Mouse (Mus musculus): ENCODE results near the gene Ttc33. TPM values are rescaled to one million over a fixed set of nuclear protein-coding genes. Genes with fewer than 3 reads are reported as not detected.
A peak's percentile ranks its signal among the peaks of the same experiment; 100 is the strongest.

The Ttc33 gene
- 52.5 and 52.8 TPM in 2 replicates for polyA plus RNA-seq (2015; fragmentation: Nextera tagmentation; extraction: Ambion mirVana)

- under 1% methylated on average over 55 of the region's 55 CpGs for WGBS
- peak within 1 kb of the TSS; percentile 81 for H3K9ac ChIP-seq
- no peaks in the 10 kb centered on the region for H3K27me3 ChIP-seq
- peak within 1 kb of the TSS; percentile 82 for H3K4me2 ChIP-seq
- H3K36me3 ChIP-seq (ENCODE audit: poor library complexity, severe bottlenecking), result peaks cover 10% of the 10 kb centered on the region
- peak within 1 kb of the TSS; percentile 90 for H3K4me3 ChIP-seq
- peak; percentile 91 for ATAC-seq
- peaks cover 20% of the 10 kb centered on the region for H3K4me1 ChIP-seq
- H3K9me3 ChIP-seq (replicated peaks), result no peaks in the 10 kb centered on the region
- peak within 1 kb of the TSS; percentile 72 for H3K27ac ChIP-seq
These were observed at the start of gene Ttc33 for GRCm38 (mm10) chr15:5185366-5186292. Gene Ttc33 (plus strand): TSS chr15:5185525.

- 54% methylated on average over 9 of the region's 9 CpGs for WGBS
- Histone ChIP-seq H3K9me3 (replicated peaks) (no peaks in the 10 kb centered on the region), H3K4me1 (peaks cover 9% of the 10 kb centered on the region), H3K4me2 (peak overlapping the region; percentile 24; the same call in 1 of the 2 replicates), H3K4me3 (no peak overlapping the region), H3K9ac (no peak overlapping the region), H3K36me3 (ENCODE audit: poor library complexity, severe bottlenecking) (no peaks in the 10 kb centered on the region), H3K27me3 (no peaks in the 10 kb centered on the region), H3K27ac (peak overlapping the region; percentile 48)
- peak; percentile 90 for ATAC-seq
These were observed 47.1 kb upstream of the Ttc33 start for GRCm38 (mm10) chr15:5138021-5138856.

- WGBS, result 96% methylated on average over 2 of the region's 2 CpGs
- Histone ChIP-seq H3K27ac (no peak overlapping the region), H3K27me3 (no peaks in the 10 kb centered on the region), H3K4me2 (no peak overlapping the region), H3K4me3 (no peak overlapping the region), H3K4me1 (peaks cover 9% of the 10 kb centered on the region), H3K9me3 (replicated peaks) (no peaks in the 10 kb centered on the region), H3K36me3 (ENCODE audit: poor library complexity, severe bottlenecking) (no peaks in the 10 kb centered on the region), H3K9ac (no peak overlapping the region)
- ATAC-seq, result no peak
These were observed 46.0 kb upstream of the Ttc33 start for GRCm38 (mm10) chr15:5139366-5139765.

GRCm38 (mm10) chr15:5139863-5140262 is 45.5 kb upstream of the Ttc33 start:
- no peak for ATAC-seq
- Histone ChIP-seq H3K4me1 (peaks cover 14% of the 10 kb centered on the region), H3K4me2 (no peak overlapping the region), H3K27ac (no peak overlapping the region), H3K9ac (no peak overlapping the region), H3K9me3 (replicated peaks) (no peaks in the 10 kb centered on the region), H3K4me3 (no peak overlapping the region), H3K36me3 (ENCODE audit: poor library complexity, severe bottlenecking) (no peaks in the 10 kb centered on the region), H3K27me3 (no peaks in the 10 kb centered on the region)
- 91% methylated on average over 7 of the region's 7 CpGs for WGBS

- no peaks in the 10 kb centered on the region for H3K36me3 ChIP-seq (ENCODE audit: poor library complexity, severe bottlenecking)
- H3K27me3 ChIP-seq, result no peaks in the 10 kb centered on the region
- ATAC-seq, result no peak
- no peak overlapping the region for H3K4me3 ChIP-seq
- H3K9me3 ChIP-seq (replicated peaks), result no peaks in the 10 kb centered on the region
- no peak overlapping the region for H3K9ac ChIP-seq
- H3K4me1 ChIP-seq, result peaks cover 19% of the 10 kb centered on the region
- H3K27ac ChIP-seq, result no peak overlapping the region
- no peak overlapping the region for H3K4me2 ChIP-seq
These were observed 45.0 kb upstream of the Ttc33 start for GRCm38 (mm10) chr15:5140357-5140756.

GRCm38 (mm10) chr15:5142047-5142446 is 43.3 kb upstream of the Ttc33 start:
- WGBS, result 69% methylated on average over 5 of the region's 5 CpGs
- H3K36me3 ChIP-seq (ENCODE audit: poor library complexity, severe bottlenecking), result no peaks in the 10 kb centered on the region

GRCm38 (mm10) chr15:5142714-5143113 is 42.6 kb upstream of the Ttc33 start:
- H3K36me3 ChIP-seq (ENCODE audit: poor library complexity, severe bottlenecking), result no peaks in the 10 kb centered on the region
- no peak overlapping the region for H3K27ac ChIP-seq
- no peaks in the 10 kb centered on the region for H3K9me3 ChIP-seq (replicated peaks)
- no peak overlapping the region for H3K9ac ChIP-seq
- no peak for ATAC-seq
- H3K4me3 ChIP-seq, result no peak overlapping the region
- H3K27me3 ChIP-seq, result no peaks in the 10 kb centered on the region
- H3K4me2 ChIP-seq, result no peak overlapping the region
- H3K4me1 ChIP-seq, result peaks cover 22% of the 10 kb centered on the region
- 64% methylated on average over 5 of the region's 5 CpGs for WGBS

More at GRCm38 (mm10) chr15:5142047-5142446, 43.3 kb upstream of the Ttc33 start:
- Histone ChIP-seq H3K4me1 (peaks cover 22% of the 10 kb centered on the region), H3K4me3 (no peak overlapping the region), H3K27me3 (no peaks in the 10 kb centered on the region), H3K9ac (no peak overlapping the region), H3K27ac (no peak overlapping the region), H3K9me3 (replicated peaks) (no peaks in the 10 kb centered on the region), H3K4me2 (no peak overlapping the region)
- no peak for ATAC-seq

GRCm38 (mm10) chr15:5143361-5144020 is 41.8 kb upstream of the Ttc33 start, which contains the start of gene Prkaa1:
Gene Prkaa1 (plus strand): TSS chr15:5143861.
- Histone ChIP-seq H3K27ac (peak within 1 kb of the TSS; percentile 92), H3K4me1 (peaks cover 19% of the 10 kb centered on the region), H3K4me3 (peak within 1 kb of the TSS; percentile 78), H3K9ac (peak within 1 kb of the TSS; percentile 83), H3K27me3 (no peaks in the 10 kb centered on the region), H3K4me2 (peak within 1 kb of the TSS; percentile 65), H3K36me3 (ENCODE audit: poor library complexity, severe bottlenecking) (no peaks in the 10 kb centered on the region), H3K9me3 (replicated peaks) (no peaks in the 10 kb centered on the region)
- ATAC-seq, result peak; percentile 93
- under 1% methylated on average over 25 of the region's 80 CpGs for WGBS

GRCm38 (mm10) chr15:5144021-5144778 is 41.1 kb upstream of the Ttc33 start:
- ATAC-seq, result peak; percentile 94
- Histone ChIP-seq H3K27me3 (no peaks in the 10 kb centered on the region), H3K36me3 (ENCODE audit: poor library complexity, severe bottlenecking) (no peaks in the 10 kb centered on the region)

GRCm38 (mm10) chr15:5145196-5145945 is 40.0 kb upstream of the Ttc33 start:
- no peak for ATAC-seq
- Histone ChIP-seq H3K9ac (no peak overlapping the region), H3K4me2 (peak overlapping the region; percentile 65), H3K36me3 (ENCODE audit: poor library complexity, severe bottlenecking) (no peaks in the 10 kb centered on the region), H3K27me3 (no peaks in the 10 kb centered on the region), H3K4me3 (peak overlapping the region; percentile 78), H3K27ac (no peak overlapping the region), H3K9me3 (replicated peaks) (no peaks in the 10 kb centered on the region), H3K4me1 (peaks cover 31% of the 10 kb centered on the region)
- WGBS, result 45% methylated on average over 9 of the region's 9 CpGs

More at GRCm38 (mm10) chr15:5144021-5144778, 41.1 kb upstream of the Ttc33 start:
- peak overlapping the region; percentile 78 for H3K4me3 ChIP-seq
- peak overlapping the region; percentile 92 for H3K27ac ChIP-seq
- H3K4me2 ChIP-seq, result peak overlapping the region; percentile 65
- H3K9me3 ChIP-seq (replicated peaks), result no peaks in the 10 kb centered on the region
- peaks cover 25% of the 10 kb centered on the region for H3K4me1 ChIP-seq
- 2% methylated on average over 58 of the region's 61 CpGs for WGBS
- peak overlapping the region; percentile 83 for H3K9ac ChIP-seq
